Mouse (Mus musculus): ENCODE data around the gene Gbgt1.

Gbgt1 gene

GRCm38 (mm10) chr2:28552301-28552700, 55.6 kb downstream of the Gbgt1 start:
- no peak for DNase-seq (ENCODE audit: low spot score)
